Mouse (Mus musculus) kidney, postnatal 36 days (tissue): ENCODE data around the gene Adam11.
"Not testable (repeated sequence)": the region's sequence is repeated elsewhere in the genome, so short reads cannot be mapped to it uniquely, and the experiment has no call there.

ENCODE experiments used
- DNase-seq, 2 experiments: peaks; one replicate each; pipeline ENCODE4 v3.0.0; 2021 to 2022; ENCODE audit warnings: mixed read lengths in 2 of 2

The Adam11 gene

GRCm38 (mm10) chr11:102761309-102762210, at the start of gene Adam11:
Gene Adam11 (plus strand): TSS chr11:102761439.
- peak in 1 of 2 experiments; percentile 31 for DNase-seq

- no peak for DNase-seq
Observed at GRCm38 (mm10) chr11:102712411-102712810, 48.8 kb upstream of the Adam11 start.

- DNase-seq: not testable (repeated sequence)
Observed at GRCm38 (mm10) chr11:102714578-102714977, 46.7 kb upstream of the Adam11 start.

GRCm38 (mm10) chr11:102716135-102716534, 45.1 kb upstream of the Adam11 start:
- no peak for DNase-seq

- peak in 1 of 2 experiments; percentile 51 for DNase-seq
Observed at GRCm38 (mm10) chr11:102725574-102725973, 35.7 kb upstream of the Adam11 start.

GRCm38 (mm10) chr11:102728614-102729013, 32.6 kb upstream of the Adam11 start:
- peak; percentile 36 to 60 for DNase-seq

- DNase-seq: no peak
Observed at GRCm38 (mm10) chr11:102729835-102730234, 31.4 kb upstream of the Adam11 start.

GRCm38 (mm10) chr11:102731366-102731765, 29.9 kb upstream of the Adam11 start:
- no peak for DNase-seq

- DNase-seq: no peak
Observed at GRCm38 (mm10) chr11:102733146-102733545, 28.1 kb upstream of the Adam11 start.

- DNase-seq: no peak
Observed at GRCm38 (mm10) chr11:102734961-102735360, 26.3 kb upstream of the Adam11 start.

- no peak for DNase-seq
Observed at GRCm38 (mm10) chr11:102738046-102738445, 23.2 kb upstream of the Adam11 start.

GRCm38 (mm10) chr11:102739278-102739966, 21.8 kb upstream of the Adam11 start:
- peak; percentile 64 to 71 for DNase-seq

GRCm38 (mm10) chr11:102740634-102741033, 20.6 kb upstream of the Adam11 start:
- no peak for DNase-seq

GRCm38 (mm10) chr11:102741129-102741950, 19.9 kb upstream of the Adam11 start:
- DNase-seq: peak in 1 of 2 experiments; percentile 49

- DNase-seq: no peak
Observed at GRCm38 (mm10) chr11:102742066-102742465, 19.2 kb upstream of the Adam11 start.

- DNase-seq: no peak
Observed at GRCm38 (mm10) chr11:102742843-102743242, 18.4 kb upstream of the Adam11 start.

GRCm38 (mm10) chr11:102744746-102745145, 16.5 kb upstream of the Adam11 start:
- no peak for DNase-seq

GRCm38 (mm10) chr11:102747866-102748265, 13.4 kb upstream of the Adam11 start:
- DNase-seq: no peak

- peak; percentile 86 to 90 for DNase-seq
Observed at GRCm38 (mm10) chr11:102748381-102748780, 12.9 kb upstream of the Adam11 start.

GRCm38 (mm10) chr11:102749712-102750111, 11.5 kb upstream of the Adam11 start:
- DNase-seq: peak in 1 of 2 experiments; percentile 39

GRCm38 (mm10) chr11:102752896-102753590, 8.2 kb upstream of the Adam11 start:
- no peak for DNase-seq
